Mouse (Mus musculus) adrenal gland, postnatal 14 days (tissue): ENCODE measurements around the gene Gm47289. TPM values are rescaled to one million over a fixed set of nuclear protein-coding genes. Genes with fewer than 3 reads are reported as not detected.

Source experiments
- DNase-seq: peaks from one replicate; pipeline ENCODE4 v3.0.0; 2021; ENCODE audit warnings: mixed read lengths
- long read RNA-seq, 2 experiments: library from polyadenylated mRNA; stranded (forward); transcript quantifications; one replicate each; pipeline ENCODE4 v2.0.0; 2021
- total RNA-seq: library from RNA; stranded (reverse); gene quantifications from 2 replicates; pipeline ENCODE4 v1.2.3, GENCODE M21; 2021

Gene Gm47289
- not detected in 2 replicates for total RNA-seq
- long read RNA-seq, experiment 1, result 0 reads
- long read RNA-seq, experiment 2, result 0 reads

DNA sequence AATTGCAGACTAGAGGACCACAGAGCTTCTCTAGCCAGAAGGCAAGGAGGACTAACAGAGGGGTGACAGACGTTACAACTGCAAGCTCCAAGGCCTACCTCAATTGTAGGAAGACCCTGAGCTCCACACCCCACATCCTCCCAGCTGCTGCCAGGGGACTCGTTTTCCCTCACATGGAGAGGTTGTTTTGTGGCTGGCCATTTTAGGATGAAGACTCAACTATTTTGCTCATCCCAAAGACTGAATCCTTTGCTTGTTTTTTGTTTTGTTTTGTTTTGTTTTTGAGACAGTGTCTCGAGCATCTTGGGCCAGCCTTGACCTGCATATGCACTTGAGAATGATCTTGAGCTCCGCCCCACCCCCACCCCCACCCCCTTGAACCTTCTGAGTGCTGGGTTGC, at the start of gene Gm47289:
TSS of gene Gm47289 (plus strand) at position 301 of the 400 bp plus-strand sequence.
- DNase-seq, result no peak

DNA sequence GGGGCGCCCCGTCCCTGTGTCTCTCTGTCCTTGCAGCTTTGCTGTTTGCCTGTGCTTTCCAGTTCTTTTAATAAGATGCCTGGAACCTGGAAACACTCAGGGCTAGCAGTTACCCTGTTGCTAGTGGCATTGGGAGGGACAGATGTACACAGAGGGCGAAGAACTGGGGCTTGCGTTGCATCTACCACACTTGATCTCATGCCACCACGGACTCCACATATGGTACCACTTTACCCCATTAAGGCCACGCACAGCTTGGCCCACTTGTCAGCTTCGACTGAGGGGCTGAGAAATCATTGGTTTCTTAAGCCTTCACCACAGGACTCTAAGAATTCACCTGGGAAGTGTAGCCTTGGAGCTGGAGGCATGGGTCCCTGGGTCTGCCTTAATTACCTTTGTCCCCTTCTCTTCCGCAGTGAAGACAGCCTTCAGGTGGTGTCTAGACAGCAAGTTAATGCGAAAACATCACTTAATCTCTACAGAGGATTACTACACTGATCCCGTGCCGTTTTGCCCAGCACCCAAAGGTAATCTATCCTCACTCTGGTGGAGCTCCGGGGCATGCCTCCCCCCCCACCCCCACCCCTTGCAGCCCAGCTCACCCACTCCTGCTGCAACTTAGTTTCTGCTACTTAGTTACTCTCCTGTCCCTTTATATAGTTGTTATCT, 49.1 kb upstream of the Gm47289 start:
- DNase-seq, result no peak

DNA sequence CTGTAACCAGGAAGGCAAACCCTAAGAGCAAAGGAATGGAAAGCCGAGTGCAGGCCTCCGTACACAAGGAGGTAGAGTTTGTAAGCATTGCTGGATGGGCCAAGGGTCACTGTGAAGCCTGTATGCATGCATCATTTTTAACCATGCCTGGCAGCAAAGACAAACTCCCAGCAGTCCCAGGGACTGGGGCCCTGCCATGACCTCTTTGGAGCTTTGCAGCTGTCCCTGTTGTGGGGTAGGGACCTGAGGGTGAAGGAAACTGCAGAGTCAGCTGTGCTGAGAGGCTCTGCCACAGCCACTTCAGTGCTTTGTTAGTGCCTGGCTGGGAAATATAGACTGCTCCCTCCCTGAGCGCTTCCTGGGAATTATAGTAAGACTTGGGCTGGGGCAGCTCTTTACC, 48.3 kb upstream of the Gm47289 start:
- peak; percentile 30 for DNase-seq

DNA sequence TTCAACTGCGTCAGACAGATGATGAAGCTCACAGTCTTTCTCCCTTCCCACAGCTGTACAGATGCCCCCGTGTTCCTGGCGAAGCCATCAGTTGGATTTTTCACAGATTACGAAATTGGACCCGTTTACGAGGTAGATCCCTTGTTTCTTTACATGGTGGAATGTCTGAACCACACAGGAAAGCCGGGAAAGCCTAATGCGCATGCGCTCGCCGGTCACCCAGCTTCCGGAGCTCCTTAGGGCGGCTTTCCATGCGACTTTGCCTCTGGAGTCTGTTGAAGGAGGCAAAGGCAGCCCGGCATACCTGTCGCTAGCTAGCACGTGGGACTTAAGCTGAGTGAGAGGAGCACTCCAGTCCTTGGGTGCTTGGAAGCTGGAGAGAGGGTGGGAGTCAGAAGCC, 44.0 kb upstream of the Gm47289 start:
- no peak for DNase-seq

DNA sequence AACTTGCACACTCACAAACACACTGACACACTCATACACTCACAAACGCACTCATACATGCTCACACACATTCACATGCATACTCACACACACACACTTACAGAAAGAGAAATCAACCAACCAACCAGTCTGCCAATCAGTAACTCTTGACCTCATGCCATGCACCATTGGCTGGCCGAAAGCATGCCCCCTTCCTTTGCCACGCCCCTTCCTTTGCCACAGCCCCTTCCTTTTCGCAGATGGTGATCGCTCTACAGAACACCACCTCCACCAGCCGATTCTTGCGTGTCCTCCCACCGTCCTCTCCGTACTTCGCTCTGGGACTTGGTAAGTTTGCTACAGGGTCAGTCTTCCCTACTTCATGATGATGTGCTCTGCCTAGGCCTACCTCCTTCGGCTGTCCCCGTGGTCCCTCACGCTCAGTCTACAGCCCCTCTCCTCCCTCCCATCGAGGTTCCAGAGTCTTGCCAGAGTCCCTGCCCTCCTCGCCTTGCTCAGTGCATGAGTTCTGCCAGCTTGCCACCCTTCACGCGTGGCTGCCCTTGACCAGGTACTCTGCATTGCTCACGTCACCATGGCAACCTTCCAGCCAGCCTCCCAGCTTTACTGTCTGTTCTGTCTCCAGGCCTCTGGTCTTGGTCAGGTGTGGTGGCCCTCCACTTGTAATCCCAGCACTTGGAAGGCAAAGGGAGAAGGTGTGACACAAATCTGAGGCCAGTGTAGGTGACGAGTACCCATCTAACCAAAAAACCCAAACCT, 39.4 kb upstream of the Gm47289 start:
- DNase-seq, result no peak

DNA sequence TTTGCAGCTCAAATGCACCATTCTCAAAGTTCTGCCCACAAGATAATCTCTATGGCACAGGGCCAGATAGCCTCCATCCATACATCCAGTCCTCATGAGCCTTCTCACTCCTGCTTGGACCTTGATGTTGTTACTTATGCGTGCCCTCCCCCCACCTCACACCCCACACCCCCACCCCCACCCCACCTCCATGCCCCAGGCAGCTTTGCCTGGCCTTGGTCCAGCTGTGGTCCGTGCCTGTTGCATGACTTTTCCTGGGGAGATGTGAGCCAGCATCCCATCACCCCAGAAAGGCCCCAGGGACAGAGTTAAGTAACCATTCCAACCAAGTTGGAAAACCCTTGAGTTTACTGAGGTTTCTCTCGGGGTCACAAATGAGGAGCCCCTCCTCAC, 38.8 kb upstream of the Gm47289 start:
- DNase-seq, result no peak

DNA sequence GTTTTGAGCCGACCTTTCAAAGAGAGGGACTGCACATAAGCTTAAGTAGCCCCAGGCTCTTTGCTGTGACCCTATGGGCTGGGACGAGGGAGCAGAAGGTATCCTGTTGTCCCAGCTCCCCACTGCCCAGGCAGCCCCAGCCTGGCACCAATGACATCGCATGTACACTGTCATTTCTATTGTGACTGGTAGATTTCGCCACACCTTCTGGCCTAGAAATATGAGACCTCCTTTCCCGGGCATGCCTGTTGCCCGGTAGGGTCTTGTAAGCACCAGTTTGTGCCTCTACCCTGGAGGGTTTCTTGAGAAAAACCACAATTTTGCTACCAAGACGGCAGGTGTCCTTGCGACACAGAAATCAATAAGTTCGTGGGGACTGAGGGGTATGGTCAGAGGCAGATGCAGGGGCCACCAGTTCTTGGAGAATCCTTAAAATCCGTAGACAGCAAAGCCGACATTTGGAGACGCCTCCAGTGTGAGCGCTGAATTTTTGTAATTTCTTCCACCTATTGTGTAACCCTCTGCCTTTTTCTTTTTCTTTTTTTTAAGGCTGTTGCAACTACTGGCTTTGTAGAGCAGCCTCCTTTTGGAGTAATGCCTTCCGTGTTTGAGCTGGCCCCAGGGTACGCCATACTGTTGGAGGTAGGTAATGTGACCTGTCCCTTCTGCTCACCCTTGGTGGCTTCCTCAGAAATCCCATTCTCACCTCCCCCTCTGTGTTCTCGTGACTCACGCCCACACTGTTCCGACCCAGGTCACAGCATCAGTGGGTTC, 36.2 kb upstream of the Gm47289 start:
- no peak for DNase-seq

DNA sequence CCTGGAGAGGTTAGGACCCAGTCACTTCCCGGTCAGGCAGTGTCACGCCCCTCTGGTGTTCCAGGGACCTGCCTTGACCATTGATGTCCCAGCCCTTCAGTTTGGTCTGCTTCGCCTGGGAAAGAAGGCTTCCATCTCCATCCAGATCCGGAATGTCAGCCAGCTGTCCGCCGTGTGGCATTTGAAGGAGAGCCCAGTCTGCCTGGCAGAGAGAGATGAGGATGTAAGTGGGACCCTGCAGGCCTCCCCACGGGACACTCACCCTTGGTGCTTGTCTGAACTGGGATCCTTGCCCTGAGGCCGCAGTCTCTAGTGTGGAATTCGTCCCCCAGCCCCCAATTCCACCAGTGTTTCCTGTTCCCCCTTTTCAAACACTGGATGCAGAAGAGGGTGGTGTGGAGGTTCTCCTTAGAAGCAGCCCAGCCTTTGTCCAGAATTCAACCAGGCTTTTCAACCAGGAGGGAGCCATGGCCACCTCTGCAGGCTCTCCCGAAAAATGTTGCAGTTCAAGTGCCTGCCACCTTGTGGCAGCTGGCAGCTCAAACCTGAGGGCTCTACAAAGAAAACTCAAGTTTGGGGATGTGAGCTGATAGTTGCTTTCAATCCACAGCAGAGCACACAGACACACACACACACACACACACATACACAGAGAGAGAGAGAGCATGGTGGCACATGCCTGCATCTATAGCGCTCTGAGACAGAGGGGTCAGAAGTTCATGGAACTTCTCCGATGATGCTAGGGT, 30.4 kb upstream of the Gm47289 start:
- DNase-seq, result no peak

DNA sequence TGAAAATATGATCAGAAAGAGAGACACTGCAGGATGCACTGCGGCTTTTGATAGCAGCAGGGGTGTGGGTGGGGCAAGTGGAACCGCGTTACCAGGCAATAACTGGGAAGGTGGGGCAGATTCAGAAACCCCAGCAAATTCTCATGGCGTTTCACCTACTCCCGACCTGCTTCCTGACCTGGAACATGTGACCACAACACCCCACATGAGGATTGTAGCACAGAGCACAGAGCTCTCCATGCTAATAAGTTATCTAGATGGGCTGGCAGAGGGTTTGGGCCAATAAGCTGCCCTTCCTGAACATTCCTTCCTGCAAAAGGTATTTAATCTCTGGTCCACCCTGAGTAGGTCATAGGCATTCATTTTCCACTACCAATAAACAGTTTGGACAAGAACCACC, 28.3 kb upstream of the Gm47289 start:
- no peak for DNase-seq

DNA sequence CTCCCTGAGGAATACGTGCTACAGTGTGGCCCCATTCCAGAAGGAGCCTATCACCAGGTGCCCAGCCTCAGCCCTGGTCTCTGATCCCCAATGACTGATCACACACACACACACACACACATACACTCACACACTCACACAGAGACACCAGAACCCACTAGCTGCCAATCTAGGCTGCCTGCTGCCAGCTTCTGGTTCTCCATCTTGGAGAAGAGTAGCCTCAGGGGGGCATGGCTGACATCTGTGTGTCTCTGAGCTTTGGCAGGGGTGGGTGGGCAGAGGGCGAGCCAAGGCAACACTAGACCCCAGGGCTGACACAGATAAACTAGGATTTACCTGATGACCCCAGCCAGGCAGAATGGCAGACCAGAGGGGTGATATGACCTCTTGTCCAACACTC, 20.1 kb upstream of the Gm47289 start:
- DNase-seq, result no peak

DNA sequence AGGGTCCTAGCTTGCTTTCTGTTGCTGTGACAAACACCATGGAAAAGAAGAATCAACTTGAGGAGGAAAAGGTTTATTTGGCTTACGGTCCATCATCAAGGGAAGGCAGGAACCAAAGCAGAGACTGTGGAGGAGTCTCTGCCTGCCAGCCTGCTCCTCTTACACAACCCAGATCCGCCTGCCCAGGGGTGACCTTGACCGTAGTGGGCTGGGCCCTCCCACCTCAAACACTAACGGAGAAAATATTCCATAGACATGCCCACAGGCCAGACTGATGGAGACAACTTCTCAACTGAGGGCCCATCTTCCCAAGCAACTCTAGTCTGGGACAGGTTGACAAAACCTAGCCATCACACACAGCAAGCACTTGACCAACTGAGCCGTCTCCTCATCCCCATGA, 16.9 kb upstream of the Gm47289 start:
- peak; percentile 33 for DNase-seq

DNA sequence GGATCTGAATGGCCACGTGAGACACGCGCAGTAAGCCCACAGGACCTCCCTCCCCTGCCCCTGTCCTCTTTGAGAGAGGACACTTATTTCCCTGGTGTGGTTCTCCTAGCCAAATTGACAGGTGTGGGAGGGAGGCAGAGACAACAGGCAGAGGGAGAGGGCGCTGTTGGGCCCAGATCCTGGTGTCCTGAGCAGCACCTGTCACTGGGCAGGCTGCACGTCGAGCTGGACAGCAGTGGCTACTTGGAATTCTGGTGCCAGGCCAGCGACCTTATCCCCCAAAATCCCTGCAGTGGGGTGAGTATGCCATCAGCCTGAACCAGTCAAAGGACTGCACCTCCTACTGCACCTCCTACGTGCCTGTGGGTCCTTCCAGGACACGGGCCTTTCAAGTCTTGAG, 15.6 kb upstream of the Gm47289 start:
- no peak for DNase-seq

DNA sequence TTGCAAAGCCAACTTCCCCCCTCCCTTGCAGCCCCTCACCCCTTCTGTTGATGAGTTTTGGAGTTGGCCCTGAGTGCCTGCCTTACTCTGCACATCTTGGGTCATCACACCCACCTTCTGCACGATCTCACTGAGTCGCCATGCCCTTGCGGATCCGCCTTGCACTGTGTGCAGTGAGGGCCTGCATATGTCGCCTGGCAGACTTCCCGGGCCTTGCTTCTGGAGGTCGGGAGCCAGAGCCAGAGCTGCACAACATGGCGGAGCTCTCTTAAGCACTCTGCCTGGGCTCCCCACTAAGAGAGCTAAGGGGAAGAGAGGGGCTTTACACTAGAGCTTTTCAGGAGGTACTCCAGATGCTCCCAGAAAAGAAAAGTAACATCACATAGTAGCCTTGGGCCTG, 14.3 kb upstream of the Gm47289 start:
- no peak for DNase-seq

DNA sequence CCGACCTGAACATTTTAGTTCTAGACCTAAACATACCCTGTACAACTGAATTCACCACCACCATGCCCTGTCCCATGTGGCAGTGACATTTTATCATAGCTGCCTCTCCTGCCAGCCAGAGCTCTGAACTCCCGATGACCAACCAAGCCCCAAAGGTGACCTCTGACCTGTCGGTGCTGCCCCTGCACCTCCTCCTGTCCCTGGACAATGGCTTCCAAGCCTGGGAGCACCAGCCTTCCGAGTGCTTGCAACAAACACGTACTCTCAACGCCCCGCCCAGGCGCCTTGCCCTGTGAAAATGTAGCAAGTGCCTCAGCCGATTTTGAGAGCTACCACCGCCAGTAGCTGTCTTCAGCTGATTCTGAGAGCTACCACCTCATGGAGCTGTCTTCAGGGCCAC, 13.8 kb upstream of the Gm47289 start:
- no peak for DNase-seq

DNA sequence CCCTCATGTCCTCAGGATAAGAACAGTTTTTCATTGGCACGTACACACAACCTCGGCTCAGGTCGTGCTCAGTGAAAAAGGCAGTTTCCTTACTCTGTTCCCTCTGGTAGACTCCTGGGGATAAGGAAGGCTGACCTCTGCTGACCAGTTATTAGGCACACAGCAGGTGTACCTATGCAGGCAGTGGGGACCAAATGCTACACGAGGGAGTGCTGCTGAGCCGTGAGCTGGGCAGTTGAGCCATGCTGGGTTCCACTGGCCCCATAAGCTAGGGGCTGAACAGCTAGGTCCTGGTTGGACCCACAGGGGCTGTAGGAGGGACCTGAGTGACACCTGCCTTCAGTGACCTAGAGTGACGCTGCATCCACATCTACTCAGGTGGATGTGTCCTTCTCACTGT, 13.3 kb upstream of the Gm47289 start:
- no peak for DNase-seq

DNA sequence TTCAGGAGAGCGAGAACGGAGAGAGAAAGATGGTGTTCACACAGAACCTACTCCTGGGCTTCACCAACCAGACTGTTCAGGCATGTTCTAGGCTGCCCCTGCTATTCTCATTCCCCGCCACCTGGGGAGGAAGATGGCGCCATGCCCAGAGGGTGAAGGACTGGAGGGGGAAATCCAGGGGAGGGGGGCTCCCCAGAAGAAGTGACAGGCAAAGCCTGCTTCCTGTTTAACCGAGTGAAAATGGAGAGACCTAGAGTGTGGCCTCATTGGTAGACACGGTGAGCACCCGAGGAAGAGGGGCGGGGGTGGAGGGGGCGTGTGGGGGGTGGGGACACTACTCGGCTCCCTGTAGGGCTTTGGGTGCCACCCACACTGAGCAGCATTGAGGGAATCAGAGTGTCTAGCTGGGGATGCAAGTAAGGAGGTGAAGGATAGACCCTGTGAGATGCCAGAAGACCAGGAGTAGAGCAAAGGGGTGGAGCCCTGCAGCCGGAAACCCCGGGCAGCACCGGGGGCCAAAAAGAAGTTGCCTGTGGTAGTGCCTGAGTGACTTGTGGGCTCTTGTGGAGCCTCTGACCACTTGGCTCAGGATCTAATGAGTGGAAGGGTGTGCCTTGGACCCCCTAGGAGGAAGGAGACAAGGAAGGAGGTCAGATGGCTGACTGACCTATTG, 12.7 kb upstream of the Gm47289 start:
- DNase-seq, result no peak

DNA sequence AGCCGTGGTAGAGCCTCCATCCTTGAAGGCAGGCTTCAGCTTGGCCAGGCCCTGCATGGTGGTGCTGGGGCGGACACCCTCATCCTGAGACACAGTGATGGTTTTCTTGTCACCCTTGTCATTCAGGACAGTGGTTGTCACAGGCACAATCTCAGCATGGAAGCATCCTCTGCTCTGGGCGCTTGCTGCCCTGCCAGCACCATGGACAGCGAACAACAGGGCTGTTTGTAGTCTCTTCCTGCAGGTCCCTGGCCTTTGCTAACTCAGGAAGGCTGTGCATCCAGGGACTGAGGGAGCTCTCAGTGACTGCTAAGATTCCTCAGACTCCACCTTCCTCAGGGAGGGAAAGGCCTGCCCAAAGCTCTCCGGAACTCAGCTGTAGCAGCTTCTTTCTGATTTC, 9.4 kb upstream of the Gm47289 start:
- DNase-seq, result peak; percentile 74

DNA sequence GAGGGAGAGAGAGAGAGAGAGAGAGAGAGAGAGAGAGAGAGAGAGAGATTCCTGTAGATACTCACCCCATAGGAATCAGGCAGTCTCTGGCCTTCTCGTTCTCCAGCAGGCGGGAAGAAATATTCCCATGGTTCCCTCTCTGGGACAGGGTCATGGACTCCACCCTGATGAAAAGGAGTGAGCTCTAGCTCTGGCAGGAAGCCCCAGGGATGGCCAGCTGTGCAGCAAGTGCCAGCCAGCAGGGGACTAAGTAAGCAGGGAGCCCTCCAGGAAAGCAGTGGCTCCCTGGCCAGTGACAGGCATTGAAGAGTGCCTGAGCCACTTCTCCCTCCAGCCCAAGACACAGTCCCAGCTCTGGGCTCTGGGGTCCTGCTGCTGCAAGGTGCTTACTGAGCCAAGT, 7.2 kb upstream of the Gm47289 start:
- no peak for DNase-seq

DNA sequence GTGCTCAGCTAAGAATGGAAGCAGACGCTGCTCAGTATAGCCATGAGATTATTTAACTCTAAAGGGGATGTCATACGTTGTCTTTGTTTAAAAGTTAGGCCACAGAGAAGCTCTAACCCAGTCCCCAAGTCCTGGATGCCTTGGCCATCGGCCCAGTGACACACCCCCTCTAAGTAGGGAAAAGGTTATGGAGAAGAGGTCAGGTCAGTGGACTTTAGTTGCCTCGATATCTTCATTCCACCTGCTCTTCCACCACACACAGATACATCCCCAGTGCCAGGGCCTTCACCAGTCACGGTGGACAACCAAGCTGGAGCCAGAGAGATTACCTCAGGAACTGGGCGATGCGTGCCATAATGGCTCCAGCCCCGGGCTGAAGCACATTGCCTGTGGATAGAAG, 3.5 kb upstream of the Gm47289 start:
- DNase-seq, result peak; percentile 17

DNA sequence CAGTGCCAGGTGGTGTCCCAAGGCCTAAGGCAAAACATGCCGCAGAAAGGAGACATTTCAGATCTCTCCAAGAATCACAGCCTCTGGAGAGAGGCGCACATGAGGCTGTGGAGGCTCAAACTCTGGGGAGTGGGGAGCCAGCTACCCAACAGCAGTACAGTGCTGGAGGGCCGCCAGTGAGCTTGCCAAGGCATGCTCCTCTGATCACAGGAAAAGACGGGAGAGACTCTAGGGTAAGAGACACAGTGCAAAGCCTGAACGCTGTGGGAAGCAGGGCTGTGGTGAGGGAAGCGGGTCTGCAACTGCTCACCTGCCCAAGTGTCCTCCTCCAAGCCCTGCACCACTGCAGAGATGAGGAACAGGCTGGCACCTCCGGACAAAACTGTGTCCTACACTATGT, 3.1 kb upstream of the Gm47289 start:
- DNase-seq, result peak; percentile 41

DNA sequence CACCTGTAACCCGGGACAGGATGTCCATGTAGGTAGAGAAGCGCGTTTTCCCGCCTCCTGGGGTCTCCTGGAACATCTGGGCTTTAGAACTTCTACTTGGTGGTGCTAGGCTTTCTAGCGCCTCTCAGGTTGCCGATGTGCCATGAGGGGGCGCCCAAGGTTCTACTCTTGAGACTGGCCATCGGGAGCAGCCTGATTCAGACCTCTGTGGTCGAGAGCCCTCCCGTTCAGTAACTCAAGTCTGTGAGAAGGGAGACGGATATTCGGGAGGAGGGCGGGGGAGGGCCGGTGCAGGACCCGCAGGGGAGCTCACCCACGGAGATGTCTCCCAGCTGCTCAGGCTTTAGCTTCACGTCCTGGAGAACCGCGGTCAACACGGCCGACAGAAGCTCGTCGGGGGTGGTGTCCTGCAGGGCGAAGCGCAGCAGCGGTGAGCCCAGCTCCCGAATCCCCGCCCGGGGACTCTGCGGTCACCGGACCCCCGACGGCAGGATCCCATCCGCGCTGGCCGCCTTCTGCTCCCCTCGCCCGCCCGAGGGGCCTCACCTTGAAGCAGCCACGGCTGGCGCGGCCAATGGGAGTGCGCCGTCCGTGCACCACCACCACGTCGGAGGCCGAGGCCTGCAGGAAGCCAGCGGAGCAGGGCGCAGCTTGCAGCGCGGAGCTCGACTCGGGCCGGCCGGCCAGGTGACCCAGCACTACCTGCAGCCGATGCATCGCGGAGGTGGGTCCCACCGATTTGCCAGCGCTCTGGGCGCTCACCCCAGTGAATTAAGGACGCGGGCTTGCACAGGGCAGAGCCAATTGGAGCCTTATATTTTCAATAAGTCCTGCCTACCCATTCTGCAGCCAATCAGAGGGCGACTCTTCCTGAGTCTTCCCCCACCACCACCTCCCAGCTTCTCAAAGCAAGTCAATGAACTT, 2.4 kb upstream of the Gm47289 start, which contains the start of gene Acaa1b:
TSS of gene Acaa1b (minus strand) at position 816 of the 924 bp plus-strand sequence.
- peak; percentile 89 for DNase-seq
